Mouse (Mus musculus) intestine, embryonic 16.5 days (tissue): ENCODE data around the gene Slc26a9. TPM values are rescaled to one million over a fixed set of nuclear protein-coding genes. Genes with fewer than 3 reads are reported as not detected.

Experiments used
- ATAC-seq: fragments of 200-750 bp; cut with Nextera tagmentation; 2 replicates; pipeline ENCODE4 v1.8.0; 2017; ENCODE audit warnings: moderate TSS enrichment, moderate library complexity
- H3K27ac ChIP-seq: fragments of 300-500 bp; sonication (generic); 2 replicates; pipeline ENCODE4 v1.5.1; 2014; ENCODE audit warnings: mild to moderate bottlenecking, low read length
- H3K27me3 ChIP-seq: fragments of 300-500 bp; sonication (generic); replicated peaks from 2 replicates; pipeline ENCODE4 v1.6.1; 2014; ENCODE audit warnings: low read length, control low read depth, mixed read lengths; ENCODE audit not compliant: control insufficient read depth, insufficient read depth
- H3K36me3 ChIP-seq: fragments of 300-500 bp; sonication (generic); 2 replicates; pipeline ENCODE4 v1.6.1; 2014; ENCODE audit warnings: low read length, control low read depth; ENCODE audit not compliant: control insufficient read depth, insufficient read depth
- H3K4me1 ChIP-seq: fragments of 300-500 bp; sonication (generic); 2 replicates; pipeline ENCODE4 v1.6.1; 2014; ENCODE audit warnings: low read length, control low read depth, mixed read lengths; ENCODE audit not compliant: control insufficient read depth, insufficient read depth
- H3K4me2 ChIP-seq: fragments of 300-500 bp; sonication (generic); 2 replicates; pipeline ENCODE4 v1.6.1; 2014; ENCODE audit warnings: low read depth, low read length, control low read depth
- H3K4me3 ChIP-seq: fragments of 300-500 bp; sonication (generic); 2 replicates; pipeline ENCODE4 v1.5.1; 2014; ENCODE audit warnings: mild to moderate bottlenecking, low read length
- H3K9ac ChIP-seq: fragments of 300-500 bp; sonication (generic); 2 replicates; pipeline ENCODE4 v1.6.1; 2014; ENCODE audit warnings: low read depth, low read length
- H3K9me3 ChIP-seq: fragments of 300-500 bp; sonication (generic); 2 replicates; pipeline ENCODE4 v1.6.1; 2016; ENCODE audit warnings: low read length, control low read depth; ENCODE audit not compliant: control insufficient read depth
- whole genome bisulfite sequencing: fragments of 180-500 bp; shearing (Covaris S2); extraction: QIAGEN DNeasy Blood & Tissue Kit; methylation state at CpG from one replicate; pipeline ENCODE4 v1.1.7; 2014; 5-methylcytosine and 5-hydroxymethylcytosine counted together
- polyA plus RNA-seq: library from polyadenylated mRNA; unstranded; fragments of >200 nt; fragmentation: Nextera tagmentation; extraction: Ambion mirVana; gene quantifications from 2 replicates; pipeline ENCODE4 v1.2.1, GENCODE M21; 2015

Slc26a9 gene
- polyA plus RNA-seq, 1 experiment from 2014 or later = 2.1 TPM

DNA sequence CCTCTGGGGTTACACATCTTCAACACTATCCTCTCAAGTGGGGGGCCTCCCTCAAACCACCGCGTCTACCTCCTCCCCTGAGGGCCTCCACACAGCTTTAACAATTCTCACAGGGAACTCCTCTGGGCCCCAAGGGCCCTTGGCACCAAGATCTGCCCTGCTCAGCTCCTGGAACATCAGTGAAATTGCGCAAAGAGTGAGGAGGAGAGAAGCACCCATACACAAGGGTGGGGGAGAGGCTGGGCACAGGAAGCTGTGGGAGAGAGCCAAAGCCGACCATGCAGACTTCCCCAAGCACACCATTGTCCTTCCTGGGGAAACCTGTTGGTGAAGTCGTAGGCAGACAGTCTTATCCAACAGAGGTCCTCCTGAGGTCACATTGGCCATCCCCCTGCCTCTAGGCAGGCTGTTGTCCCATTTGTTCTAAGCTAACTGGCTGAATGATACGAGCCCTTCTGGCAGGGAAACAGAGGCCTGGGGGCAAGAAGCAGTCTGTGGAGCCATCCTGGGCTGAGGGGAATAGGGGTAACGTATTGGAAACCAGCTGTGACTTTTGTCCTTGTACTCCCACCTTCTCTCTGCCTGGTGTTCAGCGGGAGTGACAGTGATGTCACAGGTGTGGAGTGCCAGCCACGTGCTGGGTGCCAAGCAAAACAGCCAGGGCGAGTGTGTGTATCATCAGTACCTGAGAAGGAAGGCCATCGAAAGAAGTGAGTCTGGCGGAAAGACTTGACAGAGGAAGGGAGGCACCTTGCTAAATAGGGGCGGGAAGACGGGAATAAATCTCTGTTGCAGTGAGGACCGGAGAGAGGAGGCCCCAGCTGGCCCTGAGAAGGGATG is 6.1 kb downstream of the Slc26a9 start:
- H3K36me3 ChIP-seq = no peaks in the 10 kb centered on the region
- no peaks in the 10 kb centered on the region for H3K9me3 ChIP-seq
- no peak overlapping the region for H3K27ac ChIP-seq
- H3K4me2 ChIP-seq = no peak overlapping the region
- no peak overlapping the region for H3K4me3 ChIP-seq
- WGBS = 76% methylated on average over 15 of the region's 15 CpGs
- no peaks in the 10 kb centered on the region for H3K27me3 ChIP-seq
- no peak for ATAC-seq
- no peak overlapping the region for H3K9ac ChIP-seq
- H3K4me1 ChIP-seq = no peaks in the 10 kb centered on the region; the same call in 1 of the 2 replicates

- WGBS = 76% methylated on average over 3 of the region's 3 CpGs
- ATAC-seq = no peak
- no peak overlapping the region for H3K4me3 ChIP-seq
- H3K9me3 ChIP-seq = no peaks in the 10 kb centered on the region
- H3K9ac ChIP-seq = no peak overlapping the region
- no peaks in the 10 kb centered on the region for H3K27me3 ChIP-seq
- H3K27ac ChIP-seq = no peak overlapping the region
- no peaks in the 10 kb centered on the region; the same call in 1 of the 2 replicates for H3K4me1 ChIP-seq
- no peak overlapping the region for H3K4me2 ChIP-seq
- no peaks in the 10 kb centered on the region for H3K36me3 ChIP-seq
Measured at GRCm38 (mm10) chr1:131751181-131751890, 7.5 kb downstream of the Slc26a9 start.

DNA sequence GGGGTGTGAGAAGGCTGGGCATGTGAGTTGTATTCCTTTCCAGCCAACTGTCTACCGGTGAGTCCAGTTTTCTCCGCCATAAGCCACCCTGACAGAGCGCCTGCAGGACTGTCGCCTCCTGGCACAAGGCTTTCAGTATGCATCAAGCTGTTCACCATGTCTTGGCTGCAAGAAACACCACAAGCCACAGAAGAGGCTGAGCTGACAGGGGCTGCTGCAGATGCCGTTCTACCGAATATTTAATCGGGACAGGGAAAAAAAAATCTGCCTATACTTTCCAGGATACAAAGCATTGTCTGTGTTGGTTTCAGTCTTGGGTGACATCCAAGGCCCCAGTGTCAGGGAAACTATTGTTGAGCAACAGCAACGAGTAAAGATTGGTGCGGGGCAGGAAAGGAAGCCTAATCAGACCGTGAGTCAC is 8.1 kb downstream of the Slc26a9 start:
- no peak for ATAC-seq
- Histone ChIP-seq H3K9me3 (no peaks in the 10 kb centered on the region), H3K9ac (no peak overlapping the region), H3K4me2 (no peak overlapping the region), H3K36me3 (no peaks in the 10 kb centered on the region), H3K4me1 (no peaks in the 10 kb centered on the region; the same call in 1 of the 2 replicates), H3K27me3 (no peaks in the 10 kb centered on the region), H3K4me3 (no peak overlapping the region), H3K27ac (no peak overlapping the region)
- WGBS = 58% methylated on average over 10 of the region's 10 CpGs

- 48% methylated on average over 3 of the region's 3 CpGs for WGBS
- no peak overlapping the region for H3K4me3 ChIP-seq
- 0 out of 2 replicates have a peak, but pooled peaks have one; percentile 38 for ATAC-seq
- H3K4me1 ChIP-seq = no peaks in the 10 kb centered on the region; the same call in 1 of the 2 replicates
- no peak overlapping the region for H3K27ac ChIP-seq
- H3K4me2 ChIP-seq = no peak overlapping the region
- no peaks in the 10 kb centered on the region for H3K36me3 ChIP-seq
- no peaks in the 10 kb centered on the region for H3K9me3 ChIP-seq
- no peaks in the 10 kb centered on the region for H3K27me3 ChIP-seq
- H3K9ac ChIP-seq = no peak overlapping the region
Measured at GRCm38 (mm10) chr1:131754212-131754829, 10.5 kb downstream of the Slc26a9 start.

- H3K4me3 ChIP-seq = no peak overlapping the region
- H3K4me2 ChIP-seq = no peak overlapping the region
- H3K9me3 ChIP-seq = no peaks in the 10 kb centered on the region
- no peaks in the 10 kb centered on the region for H3K36me3 ChIP-seq
- ATAC-seq = no peak
- H3K4me1 ChIP-seq = no peaks in the 10 kb centered on the region; the same call in 1 of the 2 replicates
- H3K27me3 ChIP-seq = no peaks in the 10 kb centered on the region
- no peak overlapping the region for H3K9ac ChIP-seq
- 85% methylated on average over 4 of the region's 4 CpGs for WGBS
- H3K27ac ChIP-seq = no peak overlapping the region
Measured at GRCm38 (mm10) chr1:131754916-131755315, 11.1 kb downstream of the Slc26a9 start.

- no peaks in the 10 kb centered on the region for H3K27me3 ChIP-seq
- 90% methylated on average over 6 of the region's 6 CpGs for WGBS
- no peak for ATAC-seq
- H3K4me1 ChIP-seq = no peaks in the 10 kb centered on the region; the same call in 1 of the 2 replicates
- H3K4me2 ChIP-seq = no peak overlapping the region
- no peaks in the 10 kb centered on the region for H3K9me3 ChIP-seq
- no peak overlapping the region for H3K27ac ChIP-seq
- H3K9ac ChIP-seq = no peak overlapping the region
- no peak overlapping the region for H3K4me3 ChIP-seq
- no peaks in the 10 kb centered on the region for H3K36me3 ChIP-seq
Measured at GRCm38 (mm10) chr1:131757211-131757610, 13.4 kb downstream of the Slc26a9 start.

DNA sequence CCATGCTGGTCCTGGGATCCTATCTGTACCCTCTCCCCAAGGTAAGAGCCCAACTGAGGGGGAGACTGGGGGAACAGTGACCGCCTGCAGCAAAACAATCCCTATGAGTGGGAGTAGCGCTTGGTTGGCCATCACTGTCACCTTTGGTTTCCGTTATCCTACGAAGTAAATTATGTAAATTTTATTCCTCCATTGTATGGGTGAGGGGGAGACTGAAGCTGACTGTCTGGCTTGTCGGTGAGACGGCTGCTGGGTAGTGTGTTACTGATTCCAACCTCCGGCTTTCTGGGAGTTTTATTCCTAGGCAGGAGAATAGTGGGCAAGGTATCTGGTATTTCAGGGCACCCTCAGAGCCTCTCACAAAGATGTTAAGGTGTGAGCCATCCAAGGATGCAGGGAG is 15.0 kb downstream of the Slc26a9 start:
- Histone ChIP-seq H3K27ac (no peak overlapping the region), H3K4me2 (no peak overlapping the region), H3K27me3 (no peaks in the 10 kb centered on the region), H3K4me1 (no peaks in the 10 kb centered on the region; the same call in 1 of the 2 replicates), H3K36me3 (no peaks in the 10 kb centered on the region), H3K9ac (no peak overlapping the region), H3K9me3 (no peaks in the 10 kb centered on the region), H3K4me3 (no peak overlapping the region)
- 80% methylated on average over 7 of the region's 7 CpGs for WGBS
- no peak for ATAC-seq

GRCm38 (mm10) chr1:131759667-131760427 is 16.0 kb downstream of the Slc26a9 start:
- Histone ChIP-seq H3K27me3 (no peaks in the 10 kb centered on the region), H3K36me3 (no peaks in the 10 kb centered on the region), H3K4me2 (no peak overlapping the region), H3K4me3 (no peak overlapping the region), H3K27ac (no peak overlapping the region), H3K9ac (0 out of 2 replicates have a peak overlapping the region, but pooled peaks have one; percentile 5), H3K4me1 (no peaks in the 10 kb centered on the region), H3K9me3 (no peaks in the 10 kb centered on the region)
- no peak for ATAC-seq
- WGBS = 63% methylated on average over 9 of the region's 9 CpGs
